Mouse (Mus musculus): ENCODE measurements around the gene Grrp1.
A peak's percentile ranks its signal among the peaks of the same experiment; 100 is the strongest.
"Not testable (repeated sequence)": the region's sequence is repeated elsewhere in the genome, so short reads cannot be mapped to it uniquely, and the experiment has no call there.

Gene Grrp1

GRCm38 (mm10) chr4:134253722-134254324 is at the start of gene Grrp1:
Grrp1 (minus strand) TSS chr4:134254106.
- no peak for DNase-seq

- no peak for DNase-seq
These were observed 48.2 kb upstream of the Grrp1 start for GRCm38 (mm10) chr4:134302084-134302483.

- DNase-seq, result no peak
These were observed 46.4 kb upstream of the Grrp1 start for GRCm38 (mm10) chr4:134300316-134300715.

GRCm38 (mm10) chr4:134299498-134299810 is 45.5 kb upstream of the Grrp1 start:
- DNase-seq, result no peak

GRCm38 (mm10) chr4:134298626-134299497 is 45.0 kb upstream of the Grrp1 start:
- no peak for DNase-seq

- DNase-seq, result no peak
These were observed 43.5 kb upstream of the Grrp1 start for GRCm38 (mm10) chr4:134297369-134297768.

- DNase-seq, result no peak
These were observed 42.6 kb upstream of the Grrp1 start for GRCm38 (mm10) chr4:134296523-134296922.

GRCm38 (mm10) chr4:134296096-134296495 is 42.2 kb upstream of the Grrp1 start:
- not testable (repeated sequence) for DNase-seq

- no peak for DNase-seq
These were observed 39.8 kb upstream of the Grrp1 start for GRCm38 (mm10) chr4:134293692-134294163.

GRCm38 (mm10) chr4:134293061-134293691 is 39.3 kb upstream of the Grrp1 start:
- DNase-seq, result no peak

GRCm38 (mm10) chr4:134292067-134292466 is 38.2 kb upstream of the Grrp1 start:
- peak; percentile 36 to 39 for DNase-seq

- no peak for DNase-seq
These were observed 34.7 kb upstream of the Grrp1 start for GRCm38 (mm10) chr4:134288397-134289256.

GRCm38 (mm10) chr4:134287575-134288025 is 33.7 kb upstream of the Grrp1 start, which contains the start of gene Pdik1l:
Pdik1l (minus strand) TSS chr4:134287895.
- peak; percentile 70 to 80 for DNase-seq

- peak; percentile 86 to 90 for DNase-seq
These were observed 33.3 kb upstream of the Grrp1 start for GRCm38 (mm10) chr4:134287168-134287564.

GRCm38 (mm10) chr4:134286226-134287167 is 32.6 kb upstream of the Grrp1 start:
- DNase-seq, result no peak

- DNase-seq, result no peak
These were observed 31.0 kb upstream of the Grrp1 start for GRCm38 (mm10) chr4:134284942-134285341.

GRCm38 (mm10) chr4:134273417-134274345 is 19.8 kb upstream of the Grrp1 start:
- peak; percentile 51 to 78 for DNase-seq

GRCm38 (mm10) chr4:134272731-134273416 is 19.0 kb upstream of the Grrp1 start:
- DNase-seq, result no peak

GRCm38 (mm10) chr4:134271979-134272378 is 18.1 kb upstream of the Grrp1 start:
- DNase-seq, result no peak

Data from thymus, adult 18-20 months (tissue).